In genomic region chr6:55690015-55690531, GRCm38 (mm10) we compare ENCODE assay signal across 35 mouse cellular contexts. TPM values are rescaled to one million over a fixed set of nuclear protein-coding genes. Genes with fewer than 3 reads are reported as not detected.
"Had no signal": no experiment of that assay in that cellular context is flagged by ENCODE, and none has a peak within 500 bp of the region (broad histone marks: within the 10 kb centered on the region; RNA-seq: fewer than 3 reads in every experiment).

No protein-coding gene starts in this region.

- H3K9ac ChIP-seq: heart, embryonic 13.5 days; heart, embryonic 15.5 days; hindbrain, embryonic 13.5 days; hindbrain, embryonic 15.5 days; kidney, embryonic 15.5 days; limb, embryonic 13.5 days; limb, embryonic 15.5 days; liver, embryonic 12.5 days; liver, embryonic 14.5 days had no signal

- H3K36me3 ChIP-seq: heart, embryonic 13.5 days; heart, embryonic 15.5 days; hindbrain, embryonic 13.5 days; hindbrain, embryonic 15.5 days; kidney, embryonic 15.5 days; limb, embryonic 13.5 days; limb, embryonic 15.5 days; liver, embryonic 12.5 days had no signal

- H3K27ac ChIP-seq: gastrocnemius, adult 2 months; heart, embryonic 13.5 days; heart, embryonic 15.5 days; hindbrain, embryonic 13.5 days; hindbrain, embryonic 15.5 days; hindbrain, postnatal 0 days; kidney, embryonic 15.5 days; kidney, postnatal 0 days; limb, embryonic 13.5 days; limb, embryonic 15.5 days; liver, embryonic 12.5 days; liver, embryonic 14.5 days had no signal

- ATAC-seq: hindbrain, postnatal 0 days; intestine, embryonic 16.5 days; liver, embryonic 12.5 days had no signal

- DNase-seq: gastrocnemius, adult 2 months; gastrocnemius, postnatal 10 days; gastrocnemius, postnatal 25 days; heart, adult 18-20 months; heart, postnatal 14 days; heart, postnatal 36 days; kidney, adult 11 months; kidney, adult 2 months; kidney, adult 9 months; kidney, postnatal 14 days; kidney, postnatal 36 days; layer of hippocampus, adult 9-11 months; layer of hippocampus, postnatal 36 days; left cerebral cortex, postnatal 4 days had no signal

- H3K4me1 ChIP-seq: heart, embryonic 13.5 days; heart, embryonic 15.5 days; hindbrain, embryonic 13.5 days; hindbrain, embryonic 15.5 days; kidney, embryonic 15.5 days; limb, embryonic 13.5 days; limb, embryonic 15.5 days; liver, embryonic 12.5 days had no signal

- H3K4me3 ChIP-seq: gastrocnemius, adult 2 months; heart, embryonic 13.5 days; heart, embryonic 15.5 days; hindbrain, embryonic 13.5 days; hindbrain, embryonic 15.5 days; kidney, embryonic 15.5 days; limb, embryonic 13.5 days; limb, embryonic 15.5 days; liver, embryonic 12.5 days had no signal

- H3K9me3 ChIP-seq: heart, embryonic 13.5 days; heart, embryonic 15.5 days; hindbrain, embryonic 13.5 days; kidney, embryonic 15.5 days; limb, embryonic 15.5 days; liver, embryonic 12.5 days had no signal

- H3K27me3 ChIP-seq: heart, embryonic 13.5 days; heart, embryonic 15.5 days; hindbrain, embryonic 13.5 days; hindbrain, embryonic 15.5 days; kidney, embryonic 15.5 days; limb, embryonic 13.5 days; limb, embryonic 15.5 days; liver, embryonic 12.5 days had no signal

- H3K4me2 ChIP-seq: heart, embryonic 11.5 days; heart, embryonic 13.5 days; heart, embryonic 15.5 days; hindbrain, embryonic 13.5 days; hindbrain, embryonic 15.5 days; kidney, embryonic 15.5 days; limb, embryonic 13.5 days; limb, embryonic 15.5 days; liver, embryonic 12.5 days had no signal

RNA-seq across cellular contexts. Expression of gene Neurod6, which starts 9.0 kb away (rescaled TPM):
- total RNA-seq: gastrocnemius, adult 2 months; gastrocnemius, postnatal 25 days; gastrocnemius, postnatal 4 days; heart, adult 18-20 months; heart, postnatal 14 days; heart, postnatal 36 days; hematopoietic stem cell, adult 5-6 weeks; liver, adult 2 months had no signal
- polyA plus RNA-seq: heart, postnatal 0 days; intestine, embryonic 14.5 days; intestine, embryonic 16.5 days; kidney, adult 2 months; kidney, embryonic 15.5 days; kidney, postnatal 0 days; large intestine, adult 2 months; limb, embryonic 11.5 days; limb, embryonic 13.5 days; limb, embryonic 15.5 days; liver, adult 2 months; liver, embryonic 12.5 days; liver, embryonic 14.5 days; liver, embryonic 16.5 days had no signal
